Mouse (Mus musculus) right cerebral cortex, adult 2 months (tissue): ENCODE measurements around the gene Syne3.

Experiments used
- DNase-seq, 2 experiments: peaks; one replicate each; pipeline ENCODE4 v3.0.0; 2021 to 2022; ENCODE audit warnings: low spot score in 2 of 2

The Syne3 gene

DNA sequence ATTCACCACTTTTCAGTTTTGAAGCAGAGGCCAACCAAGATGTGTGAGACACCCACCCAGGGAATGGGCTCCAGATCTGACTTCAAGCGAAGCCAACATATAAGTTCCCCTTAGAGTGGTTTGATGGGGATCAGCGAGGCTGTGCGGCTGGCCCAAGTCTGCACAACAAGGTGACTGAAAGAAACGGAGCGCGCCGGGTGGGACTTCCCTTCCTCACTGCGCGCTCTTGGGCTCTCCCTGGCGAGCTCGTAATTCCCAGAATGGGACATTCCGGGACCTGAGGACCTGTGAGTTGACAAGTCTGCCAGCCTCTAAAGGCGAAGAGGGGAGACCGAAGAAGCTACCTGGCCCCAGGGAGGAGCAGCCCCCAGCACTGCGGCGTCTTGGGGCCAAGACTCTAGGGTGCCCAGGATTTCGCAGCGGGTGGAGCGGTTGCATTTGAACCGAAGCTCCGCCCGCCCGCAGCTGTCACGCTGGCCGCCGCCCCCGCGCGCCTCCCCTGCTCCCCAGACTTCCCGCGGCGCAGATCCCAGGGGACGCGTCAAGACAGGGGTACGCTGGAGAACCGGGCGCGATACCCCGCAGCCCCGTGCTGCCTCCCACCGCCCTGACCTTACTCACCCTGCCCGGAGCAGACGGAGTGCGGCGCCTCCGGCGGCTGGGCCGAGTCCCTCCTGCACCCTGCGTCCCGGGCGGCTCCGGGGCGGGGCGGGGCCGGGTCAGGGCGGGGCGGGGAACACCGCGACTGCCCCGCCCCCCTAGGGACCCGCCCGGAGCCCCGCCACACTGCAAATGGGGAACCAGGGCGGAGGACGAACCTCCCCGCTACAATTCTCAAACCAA is at the start of gene Syne3:
Gene Syne3, minus strand, starts transcription at position 440 of the 843 bp plus-strand sequence.
- DNase-seq, result peak; percentile 60 to 70

DNA sequence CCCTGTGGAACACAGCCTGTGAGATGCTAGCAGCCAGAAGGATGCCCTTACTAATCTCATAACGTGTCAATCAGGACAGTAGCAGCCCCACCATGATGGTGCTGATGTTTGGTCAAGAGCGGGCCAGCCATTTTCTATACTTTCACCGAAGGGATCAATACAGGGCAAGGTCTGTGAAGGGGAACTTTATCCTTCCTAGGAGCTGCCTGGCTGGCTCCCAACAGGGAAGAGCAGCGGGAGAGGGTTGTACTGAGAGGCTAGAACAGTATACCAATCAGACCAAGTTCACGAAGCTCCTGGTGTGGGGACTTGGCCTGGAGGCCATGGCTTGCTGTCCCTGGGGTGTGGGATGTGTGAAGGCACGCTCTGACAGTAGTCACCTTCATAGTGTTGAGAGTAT is 45.7 kb upstream of the Syne3 start:
- DNase-seq, result no peak

DNA sequence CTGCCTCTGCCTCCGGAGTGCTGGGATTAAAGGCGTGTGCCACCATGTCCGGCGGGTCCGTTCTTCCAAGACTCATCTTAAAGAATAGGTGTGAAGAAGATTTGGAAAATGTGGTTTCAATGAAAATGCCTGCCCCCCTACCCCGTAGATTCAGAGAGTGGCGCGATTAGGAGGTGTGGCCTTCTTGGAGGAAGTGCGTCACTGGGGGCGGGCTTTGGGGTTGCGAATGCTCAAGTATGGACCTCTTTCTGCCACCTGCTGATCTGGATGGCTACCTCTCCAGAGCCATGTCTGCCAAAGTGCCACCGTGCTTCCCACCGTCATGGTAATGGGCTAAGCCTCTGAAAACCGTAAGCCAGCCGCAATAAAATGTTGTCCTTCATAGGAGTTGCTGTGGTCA is 44.4 kb upstream of the Syne3 start:
- DNase-seq, result no peak

DNA sequence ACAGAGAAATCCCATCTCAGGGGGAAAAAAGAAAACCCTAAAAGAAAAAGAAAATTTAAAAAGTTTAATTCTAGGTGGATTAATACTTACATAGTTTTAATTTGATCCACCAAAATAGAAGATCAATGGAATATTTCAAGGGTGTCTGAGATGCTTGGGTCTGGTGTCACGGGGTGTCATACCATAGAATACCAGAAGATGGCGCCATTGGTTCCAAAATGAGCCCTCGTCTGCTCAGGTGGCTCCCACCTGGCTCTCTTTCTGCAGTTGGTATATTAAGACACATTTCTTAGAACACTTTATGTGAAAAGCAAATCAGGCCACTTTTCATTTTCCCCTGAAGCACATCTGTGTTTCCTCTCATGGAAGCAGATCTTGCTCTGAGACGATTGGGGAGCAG is 41.3 kb upstream of the Syne3 start:
- DNase-seq, result peak; percentile 75 to 80

DNA sequence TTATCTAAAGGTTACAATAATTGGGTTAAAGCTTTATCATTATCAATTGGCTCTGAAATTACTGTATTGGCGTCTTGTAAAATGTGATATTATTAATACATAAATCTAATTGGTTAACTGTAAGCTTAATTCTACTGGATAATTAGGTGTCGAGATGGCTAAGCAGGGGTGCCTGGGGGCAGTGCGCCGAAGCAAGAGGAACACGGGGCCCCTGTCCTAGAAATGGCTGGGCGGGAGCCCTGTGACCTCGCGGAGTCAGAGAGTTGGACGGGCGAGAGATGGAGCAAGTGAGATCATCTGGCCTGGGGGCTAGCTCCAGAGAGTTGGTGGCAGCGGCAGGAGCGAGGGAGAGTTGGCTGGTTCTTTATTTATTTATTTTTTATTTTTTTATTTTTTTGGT is 40.2 kb upstream of the Syne3 start:
- no peak for DNase-seq

DNA sequence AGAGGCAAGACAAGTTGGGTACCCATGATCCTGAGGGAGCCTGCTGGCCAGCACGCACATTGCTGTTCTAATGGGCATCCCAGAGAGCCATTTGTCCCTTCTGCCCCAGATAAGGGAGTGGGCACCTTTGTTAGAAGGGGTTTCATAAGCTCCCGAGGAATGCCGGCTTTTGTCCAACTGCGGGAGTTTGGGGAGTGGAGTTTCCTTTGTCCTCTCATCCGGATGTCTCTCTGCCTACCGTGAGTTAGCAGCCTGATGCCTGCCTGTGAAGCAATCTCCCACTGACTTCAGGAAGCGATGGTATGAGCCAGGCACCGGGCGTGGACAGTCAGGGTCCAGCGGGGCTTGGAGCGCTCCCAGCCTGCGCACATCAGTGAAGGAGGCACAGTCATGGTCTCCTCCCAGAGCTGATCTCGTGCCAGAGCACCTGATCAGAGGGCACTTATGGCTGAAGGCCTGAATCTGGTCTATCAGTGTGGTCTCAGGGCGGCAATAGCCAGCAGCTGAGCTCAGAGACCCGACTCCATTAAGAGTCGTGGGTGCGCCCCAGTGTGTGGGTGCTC is 38.8 kb upstream of the Syne3 start:
- DNase-seq, result no peak

DNA sequence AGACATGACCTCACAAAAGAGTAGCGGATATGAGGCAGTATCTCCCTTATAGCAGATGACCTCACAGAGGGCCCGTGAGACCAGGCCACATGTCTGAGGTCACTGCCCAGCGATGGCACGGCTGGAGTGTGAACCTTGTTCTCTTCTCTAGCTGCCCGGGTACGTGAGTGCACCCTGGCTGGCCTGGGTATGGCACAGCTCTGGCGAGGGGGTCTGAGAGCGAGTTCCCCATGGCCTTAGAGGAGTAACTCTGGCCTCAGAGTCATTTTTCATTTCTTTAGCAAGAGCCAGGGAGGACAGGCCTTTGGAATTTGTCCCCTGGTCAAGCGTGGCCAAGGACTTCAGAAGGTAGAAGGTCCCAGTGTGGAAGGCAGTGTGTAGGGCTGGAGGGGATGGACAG is 35.2 kb upstream of the Syne3 start:
- DNase-seq, result no peak

DNA sequence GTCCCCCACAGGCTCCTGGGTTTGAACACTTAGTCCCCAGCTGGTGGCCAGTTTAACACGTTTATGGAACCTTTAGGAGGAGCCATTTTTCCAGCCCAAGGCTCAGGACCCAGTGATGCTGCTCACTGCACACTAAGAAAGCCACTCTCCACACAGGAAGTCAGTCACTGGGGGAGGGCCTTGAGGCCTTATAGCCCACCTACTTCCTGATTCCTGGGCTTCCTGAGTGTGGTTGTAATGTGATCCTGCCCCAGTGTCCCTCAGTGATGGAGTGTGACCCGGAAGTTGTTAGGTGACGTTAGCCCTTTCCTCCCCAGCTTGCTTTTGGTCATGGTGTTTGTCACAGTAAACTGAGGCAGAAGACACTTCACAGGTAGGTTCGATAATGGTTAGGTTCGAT is 33.5 kb upstream of the Syne3 start:
- DNase-seq, result no peak

DNA sequence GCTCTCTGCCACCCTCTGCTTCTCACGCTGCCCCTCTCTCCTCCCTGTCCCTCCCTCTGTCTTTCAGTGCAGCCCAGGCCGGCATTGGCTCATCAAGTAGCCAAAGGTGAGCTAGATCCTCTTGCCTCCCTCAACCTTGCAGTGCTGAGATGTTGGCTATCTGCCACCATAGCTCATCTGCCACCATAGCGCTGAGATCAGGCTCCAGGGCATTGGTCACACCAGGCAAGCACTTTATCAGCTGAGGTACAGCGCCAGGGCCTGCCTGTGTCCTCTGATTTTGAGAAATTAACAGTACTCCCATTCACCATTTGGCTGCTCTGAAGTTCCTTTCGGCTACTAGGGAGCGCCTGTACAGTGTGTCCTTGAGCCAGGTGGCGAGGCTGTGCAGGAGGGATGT is 31.3 kb upstream of the Syne3 start:
- no peak for DNase-seq

DNA sequence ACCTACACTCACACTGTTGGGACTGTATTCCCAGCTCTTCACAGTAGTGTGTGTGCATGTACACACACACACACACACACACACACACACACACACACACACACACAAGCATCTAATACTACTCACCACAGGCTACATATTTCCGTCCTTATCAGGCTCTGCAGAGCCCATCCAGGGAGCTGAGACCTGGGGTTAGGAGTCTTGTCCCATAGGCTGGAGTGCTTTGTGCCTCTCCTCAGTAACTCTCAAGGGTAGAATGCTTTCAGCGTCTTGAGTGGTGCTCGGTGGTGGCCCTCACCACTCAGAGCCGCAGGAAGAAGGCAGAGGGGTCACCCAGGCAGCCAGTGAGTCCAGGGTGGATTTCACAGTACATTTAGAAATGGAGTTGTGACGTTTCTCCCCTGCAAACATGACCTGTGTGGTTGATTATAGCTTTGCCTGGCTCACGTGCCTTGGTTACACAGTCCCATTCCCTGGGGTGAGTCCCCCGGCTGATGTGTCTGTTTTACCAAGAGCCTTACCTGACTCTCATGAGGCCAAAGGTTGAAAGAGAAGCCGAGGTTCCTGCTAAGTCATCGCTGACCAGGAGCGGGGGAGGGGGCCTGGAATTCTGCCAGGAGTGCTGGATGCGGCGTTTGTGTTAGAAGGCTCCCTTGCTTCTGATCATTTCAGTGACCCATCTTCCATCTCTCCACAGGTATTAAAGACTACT is 30.1 kb upstream of the Syne3 start:
- no peak for DNase-seq

DNA sequence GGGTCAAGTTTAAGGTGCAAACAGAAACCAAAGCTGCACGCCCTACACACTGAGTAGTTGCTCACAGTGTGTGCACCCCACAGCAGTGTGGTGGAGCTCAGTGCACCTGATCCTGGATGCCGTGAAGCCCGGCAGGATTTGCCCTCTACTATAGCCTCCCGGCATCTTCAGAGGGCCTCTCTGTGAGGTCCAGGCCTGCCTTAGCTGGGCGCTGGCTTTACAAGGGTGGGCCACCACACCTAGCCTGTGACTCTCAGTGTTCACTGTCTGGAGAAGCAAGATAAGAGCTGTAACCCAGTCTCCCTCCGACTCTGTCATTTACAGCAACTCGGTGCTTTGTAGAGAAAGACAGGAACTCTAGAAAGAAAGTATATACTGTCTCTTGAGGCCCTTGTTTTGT is 29.3 kb upstream of the Syne3 start:
- DNase-seq, result no peak

DNA sequence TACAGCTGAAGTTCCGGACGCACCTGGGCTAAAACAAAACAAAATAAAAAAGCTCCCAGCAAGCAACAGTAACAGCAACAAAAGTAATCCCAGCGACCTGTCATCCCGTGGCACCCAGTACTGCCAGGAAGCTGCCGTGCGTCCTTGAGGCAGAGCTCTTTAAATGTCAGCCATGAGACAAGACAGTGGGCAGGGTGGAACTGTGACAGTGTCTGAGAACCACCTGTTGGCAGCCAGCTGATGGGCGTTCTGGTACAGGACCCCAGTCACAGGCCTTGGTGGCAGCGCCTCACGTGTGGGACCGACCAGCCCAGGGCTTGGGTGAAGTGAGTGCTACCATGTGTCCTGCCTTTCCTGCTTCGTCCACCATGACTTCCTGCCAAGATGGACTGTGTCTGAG is 28.6 kb upstream of the Syne3 start:
- no peak for DNase-seq

DNA sequence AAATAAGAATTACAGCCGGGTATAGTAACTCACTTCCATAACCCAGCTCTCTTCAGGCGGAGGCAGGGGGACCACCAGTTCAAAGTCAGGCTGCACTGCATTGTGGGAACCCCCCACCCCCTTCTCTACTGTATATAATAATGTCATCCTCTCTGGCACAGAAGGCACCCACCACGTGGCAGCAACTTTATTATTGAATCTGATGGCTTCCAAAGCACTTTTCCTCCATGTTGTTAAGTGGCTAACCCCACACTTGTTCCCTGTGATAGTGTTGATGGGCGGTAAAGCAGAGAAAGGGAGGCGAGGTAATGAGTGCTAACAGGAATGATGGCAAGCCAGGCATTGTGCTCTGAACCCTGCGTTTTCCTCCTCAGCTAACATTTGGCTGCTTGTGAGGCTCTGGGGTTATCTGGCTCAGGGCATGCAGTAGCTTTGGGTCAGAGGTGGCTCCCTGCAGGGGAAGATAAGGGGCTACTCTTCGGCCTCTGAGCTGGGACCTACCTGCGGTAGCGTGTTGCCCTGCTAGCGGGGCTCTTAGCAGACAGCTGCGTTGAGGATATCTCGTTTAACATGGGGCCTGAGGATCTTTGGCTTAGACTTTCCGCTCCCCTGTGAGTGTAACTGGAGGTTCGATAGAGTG is 24.6 kb upstream of the Syne3 start:
- DNase-seq, result no peak

DNA sequence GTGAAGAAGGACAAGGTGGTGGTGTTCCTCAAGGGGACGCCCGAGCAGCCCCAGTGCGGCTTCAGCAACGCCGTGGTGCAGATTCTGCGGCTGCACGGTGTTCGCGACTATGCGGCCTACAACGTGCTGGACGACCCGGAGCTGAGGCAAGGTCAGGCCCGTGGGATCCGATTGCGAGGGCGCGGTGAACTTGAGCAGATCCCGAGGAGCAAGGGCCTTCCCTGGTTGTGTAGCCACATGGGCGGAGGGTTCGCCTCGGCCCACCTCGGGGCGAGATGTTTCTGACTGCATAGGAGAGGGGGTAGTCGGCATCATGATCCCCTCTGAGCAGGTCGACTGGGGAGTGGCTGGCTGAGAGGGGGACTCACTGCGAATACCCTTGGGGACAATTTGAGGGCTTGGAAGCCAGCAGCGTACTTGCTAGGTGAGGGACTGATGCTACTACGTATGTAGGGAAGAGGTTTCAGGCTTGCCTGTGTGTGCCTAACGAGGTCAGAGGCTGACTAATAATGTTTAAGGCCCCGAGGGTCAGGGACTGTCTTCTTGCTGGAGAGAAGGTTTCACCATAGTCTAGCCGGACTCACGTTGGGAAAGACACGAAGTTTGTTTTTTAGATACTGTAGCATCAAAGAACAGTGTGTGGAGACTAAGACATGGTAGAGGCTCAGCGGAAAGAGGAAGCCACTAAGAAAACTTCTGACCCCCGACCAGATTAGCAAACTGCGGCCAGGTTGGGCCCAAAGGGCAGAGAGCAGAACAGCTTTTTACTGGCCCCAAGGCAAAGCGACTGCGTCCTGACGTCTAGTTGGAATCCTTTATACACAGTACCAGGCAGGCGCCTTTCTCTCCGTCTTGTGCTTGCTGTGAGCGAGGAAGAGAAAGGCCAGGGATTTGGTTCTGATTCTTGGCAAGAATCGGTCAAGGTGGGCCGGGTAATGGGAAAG is 23.5 kb upstream of the Syne3 start:
- no peak for DNase-seq

DNA sequence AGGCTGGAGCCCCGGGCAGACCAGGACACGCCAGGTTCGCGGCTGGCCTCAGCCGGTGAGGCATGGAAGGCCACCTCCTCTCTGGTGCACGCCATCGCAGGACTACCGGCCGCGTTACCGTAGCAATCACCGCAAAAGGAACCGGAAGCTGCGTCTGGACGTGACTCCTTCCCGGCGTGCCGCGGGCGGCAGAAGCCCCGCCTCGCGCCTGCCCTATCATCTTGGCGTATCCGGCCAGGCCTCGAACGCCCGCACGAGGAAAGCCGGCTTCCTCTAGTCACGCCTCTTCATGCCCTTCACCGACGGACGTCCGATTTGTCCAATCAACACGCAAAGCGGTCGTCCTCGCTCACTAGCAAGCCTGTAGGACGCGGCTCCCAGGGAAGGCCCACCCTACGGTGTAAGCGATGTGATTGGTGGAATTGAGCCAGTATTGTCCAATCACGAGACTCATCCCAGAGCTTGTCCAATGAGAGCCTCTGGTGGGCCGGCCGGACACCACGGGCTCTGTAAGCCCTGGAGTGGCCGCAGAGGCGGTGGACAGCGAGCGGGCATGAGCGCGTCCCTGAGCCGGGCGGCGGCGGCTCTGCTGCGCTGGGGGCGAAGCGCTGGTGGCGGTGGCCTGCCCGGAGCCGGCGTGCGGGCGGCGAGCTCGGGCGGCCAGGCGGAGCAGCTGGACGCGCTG is 22.7 kb upstream of the Syne3 start, which contains the start of gene Glrx5:
Gene Glrx5, plus strand, starts transcription at position 542 of the 685 bp plus-strand sequence.
- DNase-seq, result peak; percentile 100

DNA sequence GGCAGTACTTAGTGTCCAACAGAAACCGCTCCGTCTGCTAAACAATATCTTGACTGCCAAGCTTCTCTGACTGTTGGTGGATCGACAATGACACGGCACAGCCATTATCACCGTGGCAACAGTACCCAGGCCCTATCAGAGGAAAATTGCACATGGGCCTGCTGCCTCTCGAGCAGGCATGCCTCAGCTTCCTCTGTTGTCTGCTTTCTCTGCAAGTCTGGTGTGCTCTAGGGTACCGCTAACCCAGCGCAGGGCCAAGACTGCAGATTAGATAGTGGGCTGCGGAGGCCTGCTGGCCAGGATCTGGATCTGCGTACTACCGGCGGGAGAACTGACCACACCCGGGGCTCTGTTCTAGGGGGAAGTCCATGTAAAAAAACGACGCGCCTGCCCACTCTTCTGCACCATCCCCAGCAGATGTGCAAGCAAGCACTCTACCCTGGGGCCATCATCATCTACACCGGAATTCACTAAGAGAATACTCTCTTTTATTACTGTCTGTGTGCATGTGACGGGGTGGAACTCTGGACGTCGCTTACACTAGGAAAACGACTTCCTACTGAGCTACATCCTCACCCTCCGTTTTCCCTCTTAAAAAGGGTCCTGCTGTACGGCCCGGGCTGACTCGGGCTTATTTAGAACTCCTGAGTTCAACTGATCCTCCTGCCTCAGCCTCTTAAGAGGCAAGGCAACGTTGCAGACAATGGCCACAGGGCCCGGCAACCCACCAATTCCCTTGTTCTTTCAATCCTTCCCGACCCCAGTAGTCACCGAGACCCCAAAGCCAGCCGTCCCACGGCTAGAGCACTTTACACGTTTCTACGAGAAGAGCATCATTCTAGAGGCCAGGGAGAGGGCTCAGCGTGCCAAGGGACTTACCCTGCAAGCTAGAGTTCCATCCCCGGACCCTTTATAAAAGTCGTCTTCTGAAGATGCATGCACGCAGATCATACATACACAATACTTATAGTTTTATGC is 21.8 kb upstream of the Syne3 start:
- DNase-seq, result no peak

DNA sequence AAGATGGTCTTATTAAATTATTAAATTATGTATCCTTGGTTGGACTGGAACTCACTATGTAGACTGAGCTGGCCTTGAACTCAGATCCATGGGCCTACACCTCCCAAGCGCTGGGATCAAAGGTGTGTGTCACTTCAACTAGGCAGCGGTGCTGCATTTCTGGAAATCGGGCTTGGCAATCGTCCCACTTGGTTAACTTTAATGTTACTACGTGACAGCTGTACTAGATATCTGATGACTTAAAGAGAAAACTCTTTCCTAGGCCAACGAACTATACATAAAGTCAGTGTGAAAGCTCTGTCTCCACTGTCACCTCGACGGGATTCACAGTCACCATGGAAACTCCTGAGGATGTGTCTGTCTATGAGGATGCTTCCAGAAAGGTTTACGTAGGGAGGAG is 20.3 kb upstream of the Syne3 start:
- no peak for DNase-seq

DNA sequence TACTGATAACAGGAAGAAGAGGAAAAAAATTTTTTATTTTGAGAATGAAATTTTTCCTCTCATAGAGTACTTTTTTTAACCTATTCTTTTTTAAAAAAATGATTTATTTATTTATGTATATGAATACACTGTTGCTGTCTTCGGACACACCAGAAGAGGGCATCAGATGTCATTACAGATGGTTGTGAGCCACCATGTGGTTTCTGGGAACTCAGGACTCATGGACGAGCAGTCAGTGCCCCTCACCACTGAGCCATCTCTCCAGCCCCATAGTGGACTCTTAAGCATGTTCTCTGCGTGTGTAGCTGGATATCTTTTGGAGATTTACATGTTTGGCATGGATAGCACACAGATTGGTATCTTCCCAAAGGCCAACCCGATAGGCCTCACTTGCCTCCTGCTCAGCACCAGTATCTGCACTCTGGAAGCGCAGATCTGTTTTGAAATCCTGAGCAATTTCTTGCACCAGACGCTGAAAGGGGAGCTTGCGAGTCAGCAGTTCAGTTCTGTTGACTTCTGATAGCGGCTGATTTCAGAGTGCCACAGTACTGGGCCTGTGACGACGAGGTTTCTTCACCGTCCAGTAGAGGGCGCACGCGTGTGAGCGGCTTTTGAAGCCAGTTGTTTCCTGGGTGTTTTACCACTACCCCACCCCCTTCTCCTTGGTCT is 17.8 kb upstream of the Syne3 start:
- peak; percentile 65 to 79 for DNase-seq
